Mouse (Mus musculus) thymus, adult 2 months (tissue): ENCODE measurements around the gene Prss34.

Source experiments
- CTCF ChIP-seq: fragments of 200-500 bp; IDR thresholded peaks from 2 replicates; pipeline ENCODE4 v1.5.1; 2012; ENCODE audit warnings: mild to moderate bottlenecking, control low read depth, low read length, moderate library complexity, borderline replicate concordance; ENCODE audit not compliant: control insufficient read depth, poor library complexity, insufficient read depth; ENCODE audit errors: extremely low read depth
- POLR2A ChIP-seq: fragments of 200-500 bp; IDR thresholded peaks from 2 replicates; pipeline ENCODE4 v1.6.1; 2012; ENCODE audit warnings: mild to moderate bottlenecking, low read length, control low read depth, moderate library complexity; ENCODE audit not compliant: control insufficient read depth, poor library complexity, insufficient read depth; ENCODE audit errors: extremely low read depth

DNA sequence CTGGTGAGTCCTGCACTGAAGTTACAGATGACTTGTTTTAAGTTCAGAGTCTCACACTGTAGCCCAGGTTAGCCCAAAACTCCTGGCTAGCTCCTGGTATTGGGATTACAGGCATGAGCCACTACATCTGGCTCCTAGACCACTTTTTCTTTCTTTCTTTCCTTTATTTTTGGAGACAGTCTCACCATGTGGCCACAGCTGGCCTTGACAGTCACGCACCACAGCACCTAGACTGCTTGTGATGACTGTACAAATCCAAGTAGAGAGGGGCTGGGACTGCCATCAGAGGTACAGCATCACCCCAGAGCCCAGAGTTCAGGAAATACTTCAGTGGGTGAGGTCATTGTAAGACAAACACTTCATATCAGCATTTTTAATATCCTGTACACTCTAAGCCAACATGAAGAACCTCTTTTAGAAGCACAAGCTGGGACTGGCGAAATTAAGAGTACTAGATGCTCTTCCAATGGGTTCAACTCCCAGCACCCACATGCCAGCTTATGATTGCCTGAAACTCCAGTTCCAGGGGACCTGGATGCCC lies 27.3 kb upstream of the Prss34 start:
- no peak for TF ChIP-seq CTCF
- TF ChIP-seq POLR2A = no peak
